9 mouse cellular contexts compared by ENCODE assay signal in the genomic region with DNA sequence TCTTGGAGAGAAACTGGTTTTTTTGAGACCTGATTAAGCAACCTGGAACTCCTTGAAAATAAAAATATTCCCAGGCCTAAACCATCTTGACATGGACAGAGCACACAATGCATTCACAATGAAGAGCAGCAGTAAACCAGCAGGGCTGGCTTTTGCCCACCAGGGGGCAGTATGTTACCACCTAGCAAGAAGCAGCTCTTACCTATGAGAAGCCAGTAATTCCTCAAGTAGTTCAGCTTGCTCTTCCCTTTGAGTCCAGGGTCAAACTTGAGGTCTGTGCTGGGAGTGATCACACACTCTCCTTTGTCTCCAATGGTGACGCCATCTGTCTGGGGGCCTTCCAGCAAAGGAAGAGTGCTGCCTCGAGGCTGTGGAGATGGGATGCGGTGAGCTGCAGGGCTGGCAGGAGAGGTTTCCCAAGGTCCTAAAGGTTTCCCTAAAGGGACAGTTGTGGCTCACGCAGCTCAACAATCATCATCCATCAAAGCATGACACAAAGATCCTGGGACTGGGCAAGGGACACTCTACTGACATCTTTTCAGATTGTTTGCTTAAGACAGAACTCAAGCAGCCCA. TPM values are rescaled to one million over a fixed set of nuclear protein-coding genes. Genes with fewer than 3 reads are reported as not detected.
DNase-seq lines count a peak whose midpoint lies in the region; ATAC-seq and TF ChIP-seq lines count a peak whose summit lies in the region.
"Had no signal": no experiment of that assay in that cellular context is flagged by ENCODE, and none has a peak within 500 bp of the region (broad histone marks: within the 10 kb centered on the region; RNA-seq: fewer than 3 reads in every experiment).

No protein-coding gene starts in this region.

- TF ChIP-seq CTCF in MEL (IDR thresholded peaks at IDR 0.05 in 2 of 3, conservative IDR thresholded peaks at IDR 0.05 in 1 of 3; ENCODE audit: control insufficient read depth in 1 of 3, insufficient read depth in 1 of 3, low read depth in 2 of 3, low read length in 3 of 3, poor library complexity in 1 of 3, severe bottlenecking in 1 of 3) = peak; percentile 97 to 99 (median 99); a peak in 5 of 6 replicates
- TF ChIP-seq CTCF in forebrain, postnatal 0 days (IDR thresholded peaks at IDR 0.05; ENCODE audit: low read depth) = peak; percentile 98

- H3K27ac ChIP-seq in MEL (ENCODE audit: control insufficient read depth, low read depth, low read length) = peak overlapping the region; percentile 84
- H3K27ac ChIP-seq in forebrain, postnatal 0 days (ENCODE audit: low read depth, low read length) = no peak overlapping the region
- no peak overlapping the region for H3K27ac ChIP-seq in hindbrain, embryonic 13.5 days
- H3K27ac ChIP-seq: midbrain, embryonic 12.5 days had no signal

- H3K4me3 ChIP-seq in MEL (ENCODE audit: control insufficient read depth in 1 of 2, insufficient read depth in 1 of 2, low read depth in 2 of 2, low read length in 2 of 2) = no peak overlapping the region
- H3K4me3 ChIP-seq in forebrain, postnatal 0 days (ENCODE audit: low read depth, low read length) = no peak overlapping the region
- H3K4me3 ChIP-seq in hindbrain, embryonic 13.5 days = no peak overlapping the region
- H3K4me3 ChIP-seq: midbrain, embryonic 12.5 days had no signal

- DNase-seq in MEL (ENCODE audit: low read depth, low spot score) = peak; percentile 95
- DNase-seq in cerebellum, adult 11-12 months = peak; percentile 64
- peak; percentile 93 for DNase-seq in forebrain, postnatal 0 days
- peak; percentile 84 to 87 for DNase-seq in layer of hippocampus, postnatal 10 days (ENCODE audit: low spot score in 2 of 2)
- DNase-seq in lung, postnatal 10 days = peak; percentile 88
- peak; percentile 94 for DNase-seq in retina, embryonic 14.5 days (ENCODE audit: low spot score)
- DNase-seq in thymus, postnatal 36 days = peak; percentile 78 to 79

- 47% methylated on average over 4 of the region's 4 CpGs for WGBS in forebrain, postnatal 0 days
- 47% methylated on average over 4 of the region's 4 CpGs for WGBS in hindbrain, embryonic 13.5 days

- TF ChIP-seq RAD21 in MEL (IDR thresholded peaks at IDR 0.05; ENCODE audit: low read depth, low read length) = peak; percentile 99

- H3K9me3 ChIP-seq in MEL (replicated peaks; ENCODE audit: insufficient read depth, low read length) = no peaks in the 10 kb centered on the region
- no peaks in the 10 kb centered on the region for H3K9me3 ChIP-seq in forebrain, postnatal 0 days (ENCODE audit: low read length)
- no peaks in the 10 kb centered on the region for H3K9me3 ChIP-seq in hindbrain, embryonic 13.5 days
- H3K9me3 ChIP-seq: midbrain, embryonic 12.5 days had no signal

- H3K27me3 ChIP-seq in MEL (ENCODE audit: control insufficient read depth in 1 of 2, insufficient read depth in 2 of 2, low read length in 2 of 2) = no peaks in the 10 kb centered on the region
- no peaks in the 10 kb centered on the region for H3K27me3 ChIP-seq in forebrain, postnatal 0 days (ENCODE audit: insufficient read depth, low read length)
- H3K27me3 ChIP-seq in hindbrain, embryonic 13.5 days = no peaks in the 10 kb centered on the region
- H3K27me3 ChIP-seq: midbrain, embryonic 12.5 days had no signal

- H3K9ac ChIP-seq in MEL (ENCODE audit: control insufficient read depth, low read depth, low read length, poor library complexity, severe bottlenecking) = no peak overlapping the region
- H3K9ac ChIP-seq in forebrain, postnatal 0 days = no peak overlapping the region
- no peak overlapping the region for H3K9ac ChIP-seq in hindbrain, embryonic 13.5 days
- H3K9ac ChIP-seq: midbrain, embryonic 12.5 days had no signal

- TF ChIP-seq POLR2A in MEL (IDR thresholded peaks at IDR 0.05; ENCODE audit: control insufficient read depth in 1 of 2, insufficient read depth in 1 of 2, low read depth in 1 of 2, low read length in 2 of 2, poor library complexity in 1 of 2) = no peak

- H3K4me1 ChIP-seq in MEL (ENCODE audit: control insufficient read depth in 1 of 2, insufficient read depth in 2 of 2, low read length in 2 of 2) = peaks cover 11 to 17% of the 10 kb centered on the region in 2 experiments
- H3K4me1 ChIP-seq in forebrain, postnatal 0 days (ENCODE audit: insufficient read depth) = no peaks in the 10 kb centered on the region
- no peaks in the 10 kb centered on the region for H3K4me1 ChIP-seq in hindbrain, embryonic 13.5 days (replicated peaks)
- H3K4me1 ChIP-seq: midbrain, embryonic 12.5 days had no signal

- peaks cover 0 to 19% of the 10 kb centered on the region in 2 experiments; a peak in 2 of 4 replicates for H3K36me3 ChIP-seq in MEL (ENCODE audit: control insufficient read depth in 1 of 2, insufficient read depth in 2 of 2, low read length in 2 of 2)
- peaks cover 13% of the 10 kb centered on the region; the same call in 1 of the 2 replicates for H3K36me3 ChIP-seq in forebrain, postnatal 0 days (ENCODE audit: insufficient read depth)
- H3K36me3 ChIP-seq in hindbrain, embryonic 13.5 days = peaks cover 18% of the 10 kb centered on the region

- ATAC-seq in forebrain, postnatal 0 days = peak; percentile 84
- ATAC-seq in hindbrain, embryonic 13.5 days (ENCODE audit: low FRiP score) = peak; percentile 59; the same call in 1 of the 2 replicates

- H3K4me2 ChIP-seq in forebrain, postnatal 0 days (ENCODE audit: low read depth) = no peak overlapping the region
- H3K4me2 ChIP-seq in hindbrain, embryonic 13.5 days = no peak overlapping the region
- H3K4me2 ChIP-seq: midbrain, embryonic 12.5 days had no signal

- TF ChIP-seq EP300 in MEL (IDR thresholded peaks at IDR 0.05; ENCODE audit: low read depth in 1 of 2, low read length in 2 of 2) = no peak

- H3K79me2 ChIP-seq in MEL (ENCODE audit: control insufficient read depth, insufficient read depth, low read length, poor library complexity) = no peaks in the 10 kb centered on the region

TF ChIP-seq in MEL, 35 proteins besides CTCF, POLR2A, EP300 and RAD21:
- TF ChIP-seq POLR2AphosphoS2 (IDR thresholded peaks at IDR 0.05; ENCODE audit: low read length) (no peak), MAFK (IDR thresholded peaks at IDR 0.05; ENCODE audit: borderline replicate concordance, low read depth, low read length) (no peak), MAX (IDR thresholded peaks at IDR 0.05; ENCODE audit: low read length) (no peak), JUND (IDR thresholded peaks at IDR 0.05; ENCODE audit: low read depth, low read length) (peak; percentile 26; the same call in 1 of the 2 replicates), SIN3A (IDR thresholded peaks at IDR 0.05; ENCODE audit: low read length) (peak; percentile 65; the same call in 1 of the 2 replicates), NELFE (IDR thresholded peaks at IDR 0.05; ENCODE audit: low read depth, low read length) (no peak), ZNF384 (IDR thresholded peaks at IDR 0.05; ENCODE audit: low read depth, low read length) (peak; percentile 79), HCFC1 (IDR thresholded peaks at IDR 0.05; ENCODE audit: low read depth, low read length) (no peak), NRF1 (IDR thresholded peaks at IDR 0.05; ENCODE audit: insufficient read depth, low read depth, low read length, poor library complexity, severe bottlenecking) (no peak), MYB (IDR thresholded peaks at IDR 0.05; ENCODE audit: low read depth, low read length) (no peak), GABPA (IDR thresholded peaks at IDR 0.05; ENCODE audit: low read depth, low read length) (no peak), MAZ (IDR thresholded peaks at IDR 0.05; ENCODE audit: low read depth, low read length) (no peak), BHLHE40 (IDR thresholded peaks at IDR 0.05; ENCODE audit: borderline replicate concordance, low read depth, low read length) (peak; percentile 59), ZC3H11A (IDR thresholded peaks at IDR 0.05; ENCODE audit: low read depth, low read length) (peak; percentile 99), ETS1 (IDR thresholded peaks at IDR 0.05; ENCODE audit: low read depth, low read length) (no peak), CHD1 (IDR thresholded peaks at IDR 0.05; ENCODE audit: low read depth, low read length) (no peak), SMC3 (IDR thresholded peaks at IDR 0.05; ENCODE audit: low read depth, low read length) (peak; percentile 100), MYC (IDR thresholded peaks at IDR 0.05; ENCODE audit: low read depth, low read length) (peak; percentile 61; the same call in 1 of the 2 replicates)

RNA-seq across cellular contexts. Expression of a gene that starts 30.8 kb away (rescaled TPM):
- total RNA-seq in MEL (2012; rRNA removed) = 58.1 and 82.7 TPM in 2 replicates
- 10 to 100 TPM in 1 of 2 experiments, not detected in 1; 49.6 TPM for polyA plus RNA-seq in MEL (2012; ENCODE audit: insufficient read depth in 1 of 2, insufficient read length in 2 of 2, low read depth in 1 of 2, low replicate concordance in 2 of 2, missing spikeins in 1 of 2)
- total RNA-seq in forebrain, postnatal 0 days (2014; rRNA removed) = 4.6 and 8.3 TPM in 2 replicates
- 7.0 and 9.1 TPM in 2 replicates for polyA plus RNA-seq in forebrain, postnatal 0 days (2015; fragmentation: Nextera tagmentation; extraction: Ambion mirVana)
- polyA plus RNA-seq in hindbrain, embryonic 13.5 days (2015; fragmentation: Nextera tagmentation; extraction: Ambion mirVana) = 12.8 and 13.8 TPM in 2 replicates
- total RNA-seq in layer of hippocampus, postnatal 10 days (2021) = 1 to 10 TPM; 4.6 to 4.7 TPM

RNA-seq across cellular contexts. Expression of a gene that starts 53.4 kb away (rescaled TPM):
- not detected in 2 replicates for total RNA-seq in MEL (2012; rRNA removed)
- polyA plus RNA-seq in MEL (2012; ENCODE audit: insufficient read depth in 1 of 2, insufficient read length in 2 of 2, low read depth in 1 of 2, low replicate concordance in 2 of 2, missing spikeins in 1 of 2) = under 1 TPM in 1 of 2 experiments, not detected in 1; 0.61 TPM
- 0.23 TPM in 1 of 2 replicates, not detected in the other for total RNA-seq in forebrain, postnatal 0 days (2014; rRNA removed)
- 0.69 TPM in 1 of 2 replicates, not detected in the other for polyA plus RNA-seq in forebrain, postnatal 0 days (2015; fragmentation: Nextera tagmentation; extraction: Ambion mirVana)
- polyA plus RNA-seq in hindbrain, embryonic 13.5 days (2015; fragmentation: Nextera tagmentation; extraction: Ambion mirVana) = not detected in 2 replicates
- total RNA-seq in layer of hippocampus, postnatal 10 days (2021) = under 1 TPM in 1 of 2 experiments, not detected in 1; 0.91 TPM
- polyA plus RNA-seq: midbrain, embryonic 12.5 days had no signal
